Mouse (Mus musculus): ENCODE results near the gene Dnah17. TPM values are rescaled to one million over a fixed set of nuclear protein-coding genes. Genes with fewer than 3 reads are reported as not detected.

Dnah17 gene
- total RNA-seq, 2 experiments from 2014 or later = 0.09 to 0.11 TPM

GRCm38 (mm10) chr11:117973569-117973968 is 156.9 kb downstream of the Dnah17 start:
- no peak for DNase-seq (ENCODE audit: low spot score)

GRCm38 (mm10) chr11:117972656-117973558 is 157.5 kb downstream of the Dnah17 start:
- DNase-seq (ENCODE audit: low spot score) = no peak

Small RNA genes within 50 kb of the gene (microRNA-seq; reads per million reads assigned to microRNA genes)
- gene Mir6933 = not detected

Other genes with a start within 250 kb of the Dnah17 start
- gene Socs3, start 160.6 kb downstream of the Dnah17 start, total RNA-seq (2021) = 1 to 10 TPM; 3.1 to 6.6 TPM
- 10 to 100 TPM; 17.6 to 18.5 TPM for gene Pgs1, start 144.3 kb downstream of the Dnah17 start, total RNA-seq (2021)
- gene Cyth1, start 118.0 kb upstream of the Dnah17 start, total RNA-seq (2021) = 10 to 100 TPM; 38.4 to 40.3 TPM
- 10 to 100 TPM; 12.9 to 14.1 TPM for gene Usp36, start 159.6 kb upstream of the Dnah17 start, total RNA-seq (2021)
- under 1 TPM; 0.52 to 0.73 TPM for gene Cep295nl, start 211.9 kb upstream of the Dnah17 start, total RNA-seq (2021)
- 10 to 100 TPM; 65.4 to 89.1 TPM for gene Timp2, start 225.1 kb upstream of the Dnah17 start, total RNA-seq (2021)